Mouse (Mus musculus) inflammation-experienced regulatory T-cells (primary cell): ENCODE data around the gene Eid2b. TPM values are rescaled to one million over a fixed set of nuclear protein-coding genes. Genes with fewer than 3 reads are reported as not detected.

Source experiments
- polyA plus RNA-seq, 2 experiments: library from polyadenylated mRNA; unstranded; fragments of 100-300 nt; shearing (Covaris generic); gene quantifications; one replicate each; pipeline ENCODE4 v1.2.1; 2017

Gene Eid2b
- 1 to 10 TPM; 4.2 to 6.9 TPM for polyA plus RNA-seq

DNA sequence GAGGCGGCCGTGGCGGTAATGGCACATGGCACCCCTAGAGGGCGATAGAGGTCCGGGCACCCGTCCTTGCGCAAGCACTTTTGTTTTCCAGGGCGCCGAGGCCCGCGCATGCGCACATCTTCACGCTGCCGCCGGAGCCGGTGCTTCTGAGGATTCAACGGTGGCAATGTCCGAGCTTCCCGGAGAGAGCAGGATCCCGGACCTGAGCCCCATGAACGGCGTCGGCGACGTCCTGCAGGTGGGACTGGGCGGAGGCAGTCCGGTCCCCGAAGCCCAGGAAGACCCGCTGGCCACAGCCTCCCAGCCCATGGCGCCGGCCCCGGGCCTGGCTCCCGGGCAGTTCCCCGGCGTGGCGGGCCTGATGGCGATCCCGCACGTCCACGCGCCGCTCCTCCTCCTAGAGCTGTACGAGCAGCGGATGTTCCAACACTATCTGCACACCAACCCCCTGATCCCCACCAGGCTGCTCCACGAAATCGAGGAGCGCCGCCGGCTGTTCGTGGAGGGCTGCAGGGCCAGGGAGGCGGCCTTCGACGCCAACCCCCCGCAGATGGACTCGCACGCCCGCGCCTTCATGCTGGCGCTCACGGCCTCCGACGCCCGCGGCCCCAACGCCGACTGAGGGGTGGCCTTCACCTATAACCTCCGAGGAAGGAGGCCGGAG, at the start of gene Eid2b:
Eid2b (plus strand) TSS at position 125 of the 664 bp plus-strand sequence.

DNA sequence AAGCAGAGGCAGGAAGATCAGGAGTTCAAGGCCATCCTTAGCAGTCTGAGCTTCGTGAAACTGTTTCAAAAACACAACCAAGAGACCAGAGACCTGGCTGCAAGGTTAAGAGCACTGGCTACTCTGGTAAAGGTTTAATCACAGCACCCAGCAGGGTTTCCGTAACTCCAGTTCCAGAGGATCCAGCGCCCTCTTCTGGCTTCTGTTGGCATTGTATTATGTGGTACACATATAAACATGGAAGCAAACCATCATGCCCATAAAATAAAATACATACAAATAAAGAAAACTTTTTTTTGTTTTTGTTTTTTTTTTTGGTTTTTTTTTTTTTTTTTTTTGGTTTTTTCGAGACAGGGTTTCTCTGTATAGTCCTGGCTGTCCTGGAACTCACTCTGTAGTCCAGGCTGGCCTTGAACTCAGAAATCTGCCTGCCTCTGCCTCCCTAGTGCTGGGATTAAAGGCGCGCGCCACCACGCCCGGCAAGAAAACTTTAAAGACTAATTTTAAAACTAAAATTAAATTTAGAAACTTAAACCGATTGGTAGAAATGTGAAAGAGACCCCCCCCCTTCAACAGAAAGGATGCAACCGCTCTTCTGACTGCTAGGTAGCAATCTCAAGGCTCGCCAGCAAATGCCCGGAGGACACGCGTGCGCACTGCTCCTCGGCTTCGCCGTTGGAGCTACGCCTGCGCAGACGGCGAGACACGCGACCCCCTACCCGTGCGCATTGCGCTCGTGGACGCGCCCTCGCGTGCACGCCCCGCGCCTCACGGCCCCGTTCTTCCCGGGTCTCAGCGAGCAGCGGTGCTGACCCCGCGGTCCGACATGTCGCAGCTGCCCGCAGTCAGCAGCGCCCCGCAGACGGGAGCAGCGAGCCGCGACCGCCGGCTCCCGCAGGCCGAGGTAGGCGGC, 10.2 kb upstream of the Eid2b start, which contains the start of gene Eid2:
Eid2 (plus strand) TSS at position 753 of the 913 bp plus-strand sequence.

DNA sequence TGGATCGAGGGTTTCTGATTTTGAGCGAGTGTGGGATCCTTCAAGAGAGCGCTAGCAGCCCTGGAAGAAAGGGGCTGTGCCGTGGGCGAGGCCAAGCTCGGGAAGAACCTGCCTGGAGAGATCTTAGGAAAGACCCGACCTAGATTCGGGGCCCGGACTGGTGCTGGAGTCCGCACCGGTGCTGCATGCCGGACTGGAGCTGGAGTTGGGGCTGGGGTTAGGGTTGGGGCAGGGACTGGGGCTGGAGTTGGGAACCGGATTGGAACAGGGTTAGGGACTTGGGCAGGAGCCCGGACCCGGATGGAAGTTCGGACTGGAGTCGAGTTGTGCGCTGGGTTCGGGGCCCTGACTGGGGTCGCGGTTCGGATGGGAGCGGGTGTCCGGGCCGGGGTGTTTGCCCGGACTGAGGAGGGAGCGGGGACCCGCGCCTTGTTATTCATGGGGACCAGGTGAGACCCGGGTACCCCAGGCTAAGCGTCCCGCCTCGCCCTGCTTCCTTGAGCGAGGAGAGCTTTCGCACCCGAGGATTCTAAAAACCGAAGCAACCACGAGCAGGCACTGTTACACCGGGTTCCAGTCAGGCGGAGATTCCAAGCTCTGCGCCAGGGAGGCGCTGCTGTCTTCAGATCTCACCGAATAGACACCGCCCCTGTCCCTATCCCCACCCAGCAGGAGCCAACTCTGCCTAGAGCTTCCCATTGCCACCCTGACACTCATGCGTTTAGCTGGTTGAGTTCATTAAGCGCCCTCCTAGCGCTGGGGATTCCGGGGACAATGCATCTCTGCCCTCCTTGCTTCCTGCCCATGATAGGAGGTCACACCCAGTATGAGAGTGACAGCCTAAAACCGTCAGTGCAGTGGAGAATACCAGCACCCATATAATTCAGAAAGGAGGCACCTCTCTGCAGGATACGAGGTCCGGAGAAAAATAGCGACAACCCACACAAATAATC, 13.4 kb downstream of the Eid2b start, which contains the start of gene Selenov:
Selenov (minus strand) TSS at position 549 of the 953 bp plus-strand sequence.

DNA sequence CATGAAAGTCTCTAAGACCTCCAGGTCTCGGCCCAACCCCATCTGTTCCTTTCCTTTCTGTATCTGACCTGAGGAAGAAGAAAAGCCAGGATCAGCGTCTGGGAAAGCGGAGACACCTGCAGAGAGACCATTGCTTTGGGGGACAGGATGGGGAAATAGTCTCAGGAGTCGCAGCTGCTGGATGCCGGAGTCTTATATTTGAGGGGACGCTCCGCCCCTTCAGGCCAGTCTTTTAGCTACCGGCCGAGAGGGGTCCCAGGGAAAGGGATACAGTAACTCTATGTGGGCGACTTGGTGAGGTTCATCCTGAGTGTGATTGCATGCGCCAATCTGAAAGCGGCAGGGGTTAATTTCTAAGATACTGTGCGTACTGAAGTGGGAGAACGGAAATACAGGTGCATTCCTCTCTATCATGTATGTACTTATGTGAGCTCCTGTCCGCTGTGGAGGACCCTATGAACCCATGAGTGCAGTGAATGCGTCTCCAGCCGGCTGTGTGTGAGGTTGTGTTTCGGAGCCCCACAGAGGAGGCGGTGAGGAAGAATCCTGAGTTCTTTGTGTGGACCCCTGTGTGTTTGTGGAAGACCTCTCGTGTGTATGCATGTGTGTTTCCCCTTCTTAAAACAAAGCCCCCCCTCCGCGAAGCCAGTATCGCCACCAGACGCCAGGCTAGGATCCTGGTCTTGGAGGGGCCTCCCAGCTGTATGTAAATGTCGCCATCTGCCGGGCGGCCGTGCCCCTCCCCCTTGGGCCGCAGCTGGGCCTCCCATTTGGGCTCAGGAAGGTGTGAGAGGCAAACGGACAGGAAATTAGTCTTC, 24.3 kb downstream of the Eid2b start, which contains the start of gene Dll3:
Dll3 (minus strand) TSS at position 623 of the 818 bp plus-strand sequence.

DNA sequence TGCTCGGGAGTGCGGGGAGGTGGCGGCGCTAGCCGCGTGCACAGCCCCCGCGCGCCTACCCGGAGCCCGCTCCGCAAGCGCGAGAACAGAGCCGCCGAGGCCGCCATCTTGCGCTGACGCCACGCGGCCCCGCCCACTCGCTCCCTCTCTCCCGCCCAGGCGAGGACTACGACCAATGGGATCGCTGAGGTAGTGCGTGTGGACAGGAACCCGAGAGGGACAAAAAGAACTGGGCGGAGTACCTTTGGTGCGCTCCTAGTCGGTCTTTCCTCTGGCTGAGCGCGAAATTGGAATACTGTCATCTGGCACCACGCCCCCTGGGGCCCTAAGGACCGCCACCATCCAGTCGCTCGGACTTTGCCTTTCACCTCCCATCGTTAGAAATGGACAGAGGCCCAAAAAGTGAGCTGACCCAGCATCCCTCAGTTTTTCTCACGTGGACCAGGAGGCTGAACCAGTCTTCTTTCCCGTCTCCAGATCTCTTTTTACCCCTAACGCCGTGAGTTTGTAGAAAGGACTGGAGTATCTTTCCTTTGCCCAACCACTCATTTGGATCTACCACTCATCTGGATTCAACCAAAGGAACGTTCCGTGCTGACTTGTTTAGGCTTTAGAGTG, 34.5 kb downstream of the Eid2b start, which contains the start of gene Timm50:
Timm50 (minus strand) TSS at position 147 of the 618 bp plus-strand sequence.

Other genes starting within 250 kb of the Eid2b start
- gene Psmc4, start 227.6 kb upstream of the Eid2b start, polyA plus RNA-seq = 100 to 1,000 TPM; 190 to 197 TPM
- 1 to 10 TPM in 1 of 2 experiments, under 1 TPM in 1; 0.08 to 2.1 TPM for gene Fcgbp, start 206.5 kb upstream of the Eid2b start, polyA plus RNA-seq
- gene 9530053A07Rik, start 148.3 kb upstream of the Eid2b start, polyA plus RNA-seq = under 1 TPM; 0.08 to 0.70 TPM
- 100 to 1,000 TPM; 151 to 160 TPM for gene Fbl, start 108.0 kb upstream of the Eid2b start, polyA plus RNA-seq
- gene Dyrk1b, start 98.3 kb upstream of the Eid2b start, polyA plus RNA-seq = 10 to 100 TPM; 11.0 to 12.3 TPM
- gene Eid2, start 9.9 kb upstream of the Eid2b start, polyA plus RNA-seq = 10 to 100 TPM; 18.0 to 22.6 TPM
- gene Selenov, start 13.4 kb downstream of the Eid2b start, polyA plus RNA-seq = under 1 TPM in 1 of 2 experiments, not detected in 1; 0.75 TPM
- gene Dll3, start 24.5 kb downstream of the Eid2b start, polyA plus RNA-seq = under 1 TPM in 1 of 2 experiments, not detected in 1; 0.83 TPM
- gene Timm50, start 34.3 kb downstream of the Eid2b start, polyA plus RNA-seq = 10 to 100 TPM; 74.5 to 88.5 TPM
- gene Supt5, start 61.0 kb downstream of the Eid2b start, polyA plus RNA-seq = 100 to 1,000 TPM; 165 to 199 TPM
- 100 to 1,000 TPM; 680 to 735 TPM for gene Rps16, start 72.9 kb downstream of the Eid2b start, polyA plus RNA-seq
- gene Plekhg2, start 94.9 kb downstream of the Eid2b start, polyA plus RNA-seq = 10 to 100 TPM; 67.3 to 73.4 TPM
- 100 to 1,000 TPM; 254 to 461 TPM for gene Zfp36, start 102.5 kb downstream of the Eid2b start, polyA plus RNA-seq
- gene Med29, start 115.0 kb downstream of the Eid2b start, polyA plus RNA-seq = 10 to 100 TPM; 27.4 to 29.1 TPM
- 100 to 1,000 TPM; 116 to 155 TPM for gene Paf1, start 115.2 kb downstream of the Eid2b start, polyA plus RNA-seq
- 100 to 1,000 TPM; 310 to 538 TPM for gene Gmfg, start 159.7 kb downstream of the Eid2b start, polyA plus RNA-seq
- 1 to 10 TPM in 1 of 2 experiments, under 1 TPM in 1; 0.86 to 5.1 TPM for gene Lrfn1, start 174.2 kb downstream of the Eid2b start, polyA plus RNA-seq
- gene Ifnl2, start 232.7 kb downstream of the Eid2b start, polyA plus RNA-seq = under 1 TPM in 1 of 2 experiments, not detected in 1; 0.48 TPM
- gene Ifnl3, start 245.1 kb downstream of the Eid2b start, polyA plus RNA-seq = under 1 TPM in 1 of 2 experiments, not detected in 1; 0.60 TPM